Mouse (Mus musculus): ENCODE measurements at regions not wholly inside any gene's neighbourhood (a gene's known extent, or its start where the extent isn't known, plus 50 kb on each side); places are given as distances from the start of the nearest gene placed in this dataset.

DNA sequence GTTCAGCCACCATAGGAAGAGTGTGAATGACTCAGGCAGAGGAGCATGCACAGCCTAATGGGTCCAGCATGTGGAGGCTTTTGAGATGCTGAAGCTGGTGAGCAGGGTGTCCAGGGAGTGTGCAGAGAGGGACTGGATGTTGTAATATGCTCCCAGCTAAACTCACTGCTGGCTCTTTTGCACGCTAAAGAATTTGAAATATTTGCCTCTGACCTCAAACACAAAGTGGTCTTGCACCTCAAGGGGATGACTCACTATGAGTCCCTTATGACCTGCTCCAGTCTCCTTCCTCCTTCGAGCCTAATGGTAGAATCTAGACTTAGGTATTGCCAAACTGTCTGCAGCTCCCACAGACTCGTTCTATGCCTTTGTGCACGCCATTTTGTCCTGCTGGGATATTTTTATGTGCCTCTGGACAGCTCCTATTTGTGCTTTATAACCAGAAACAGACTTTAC lies 55.0 kb upstream of the Slit3 start:
- DNase-seq (ENCODE audit: extremely low spot score in 1 of 2, low spot score in 1 of 2), result no peak

GRCm38 (mm10) chr11:35057791-35058190 lies 63.2 kb upstream of the Slit3 start:
- DNase-seq (ENCODE audit: extremely low spot score in 1 of 2, low spot score in 1 of 2), result no peak

GRCm38 (mm10) chr11:35055496-35056125 lies 65.4 kb upstream of the Slit3 start:
- DNase-seq (ENCODE audit: extremely low spot score in 1 of 2, low spot score in 1 of 2), result no peak

DNA sequence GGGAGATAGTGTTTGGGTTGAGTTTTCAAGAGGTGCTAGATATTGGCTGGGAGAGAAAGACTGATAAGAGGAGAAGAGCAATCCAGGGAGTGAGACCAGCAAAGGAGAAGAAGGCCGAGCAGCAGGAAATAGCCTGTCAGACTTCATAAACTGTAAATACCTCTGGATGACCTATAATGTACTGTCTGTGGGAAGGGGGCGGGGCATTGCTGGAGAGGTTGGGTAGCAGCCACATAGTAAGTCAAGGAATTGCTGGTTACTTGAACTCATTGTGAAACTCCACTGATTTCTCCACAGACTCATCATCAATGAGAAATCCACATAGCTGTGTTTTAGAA lies 67.4 kb upstream of the Slit3 start:
- no peak for DNase-seq (ENCODE audit: extremely low spot score in 1 of 2, low spot score in 1 of 2)

DNA sequence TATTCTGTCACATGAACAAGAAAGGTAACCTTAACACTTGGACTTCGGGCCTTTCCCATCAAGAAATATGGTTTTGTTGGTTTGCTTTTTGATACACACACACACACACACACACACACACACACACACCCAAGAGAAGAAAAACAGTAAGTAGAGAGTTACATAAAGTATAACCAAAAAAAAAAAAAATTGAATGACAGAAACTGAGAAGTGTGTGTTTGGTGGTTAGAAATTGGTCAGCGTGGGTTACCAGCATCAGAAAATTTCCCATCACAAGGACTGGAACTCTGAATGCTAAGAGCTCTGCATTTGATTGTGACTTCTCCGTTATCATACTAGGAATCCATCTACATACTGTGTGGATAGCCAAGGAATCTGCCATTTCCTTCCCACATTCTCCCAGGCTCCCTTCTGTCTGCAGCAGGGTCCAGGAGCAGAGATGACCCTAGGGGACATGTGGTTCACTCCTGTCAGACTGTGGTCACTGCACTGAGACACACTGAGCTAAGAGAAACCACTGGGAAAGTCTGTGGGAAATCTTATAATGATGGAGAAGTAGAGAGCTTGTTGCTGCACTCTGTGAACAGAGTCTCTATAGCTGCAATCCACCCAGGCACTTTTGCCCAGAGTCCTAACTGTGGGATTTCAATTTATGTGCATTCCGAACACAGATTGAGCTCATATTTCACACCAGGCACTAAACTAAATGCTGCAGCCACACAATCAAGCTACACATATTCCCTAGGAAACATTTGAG lies 68.0 kb upstream of the Slit3 start:
- no peak for DNase-seq (ENCODE audit: extremely low spot score in 1 of 2, low spot score in 1 of 2)

DNA sequence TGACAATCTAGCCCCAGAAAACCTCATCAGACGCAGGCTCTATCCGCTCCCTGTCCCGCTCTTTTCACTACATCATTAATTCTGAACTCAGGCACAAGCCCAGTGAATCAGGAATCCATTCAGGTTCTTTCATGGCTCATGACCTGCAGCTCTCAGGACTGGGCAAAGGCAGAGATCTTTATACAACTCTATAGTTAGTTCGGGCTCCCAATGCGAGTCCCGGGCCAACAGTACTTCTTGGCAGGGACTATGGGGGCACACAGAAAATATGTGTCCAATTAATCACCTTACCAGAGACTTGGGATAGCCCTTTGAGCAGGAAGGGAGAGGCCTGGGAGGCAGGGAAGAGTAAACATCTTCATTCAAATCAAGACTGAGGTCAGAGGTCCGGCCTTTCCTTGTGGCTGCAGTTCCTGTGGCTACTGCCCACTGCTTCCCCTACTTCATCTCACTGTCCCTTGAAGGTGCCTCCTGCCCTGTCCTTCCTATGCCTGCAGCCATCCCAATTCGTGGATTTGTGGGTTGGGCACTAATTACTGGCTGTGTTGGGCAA lies 71.3 kb upstream of the Slit3 start:
- no peak for DNase-seq (ENCODE audit: extremely low spot score in 1 of 2, low spot score in 1 of 2)

- no peak for DNase-seq (ENCODE audit: extremely low spot score in 1 of 2, low spot score in 1 of 2)
Measured at GRCm38 (mm10) chr11:35044659-35045058, 76.4 kb upstream of the Slit3 start.

- DNase-seq (ENCODE audit: extremely low spot score in 1 of 2, low spot score in 1 of 2), result no peak
Measured at GRCm38 (mm10) chr11:35024448-35024847, 96.6 kb upstream of the Slit3 start.

- DNase-seq (ENCODE audit: extremely low spot score in 1 of 2, low spot score in 1 of 2), result no peak
Measured at GRCm38 (mm10) chr11:35023813-35024212, 97.2 kb upstream of the Slit3 start.

GRCm38 (mm10) chr11:35021990-35022625 lies 98.9 kb upstream of the Slit3 start:
- peak; percentile 35 to 53 for DNase-seq (ENCODE audit: extremely low spot score in 1 of 2, low spot score in 1 of 2)

DNA sequence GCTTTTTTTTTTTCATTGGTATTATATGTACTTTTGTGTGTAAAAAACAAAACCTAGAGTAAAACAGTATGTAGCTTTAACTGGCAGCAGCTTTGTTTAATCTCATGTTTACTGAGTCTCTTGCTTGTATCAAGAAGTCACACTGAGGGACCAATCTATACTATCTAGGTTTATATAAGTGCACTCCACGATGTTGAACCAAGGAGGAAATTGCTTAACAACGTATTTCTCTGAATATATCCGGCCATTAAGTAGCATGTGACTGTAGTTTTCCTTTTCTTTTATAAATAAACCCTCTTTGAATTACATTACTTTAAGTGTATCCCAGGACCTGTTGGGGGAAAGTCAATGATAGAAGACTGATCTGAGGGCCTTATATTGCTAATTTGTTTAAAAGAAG lies 104.0 kb upstream of the Slit3 start:
- DNase-seq (ENCODE audit: extremely low spot score in 1 of 2, low spot score in 1 of 2), result no peak

- DNase-seq (ENCODE audit: extremely low spot score in 1 of 2, low spot score in 1 of 2), result no peak
Measured at GRCm38 (mm10) chr11:35011521-35012476, 109.2 kb upstream of the Slit3 start.

DNA sequence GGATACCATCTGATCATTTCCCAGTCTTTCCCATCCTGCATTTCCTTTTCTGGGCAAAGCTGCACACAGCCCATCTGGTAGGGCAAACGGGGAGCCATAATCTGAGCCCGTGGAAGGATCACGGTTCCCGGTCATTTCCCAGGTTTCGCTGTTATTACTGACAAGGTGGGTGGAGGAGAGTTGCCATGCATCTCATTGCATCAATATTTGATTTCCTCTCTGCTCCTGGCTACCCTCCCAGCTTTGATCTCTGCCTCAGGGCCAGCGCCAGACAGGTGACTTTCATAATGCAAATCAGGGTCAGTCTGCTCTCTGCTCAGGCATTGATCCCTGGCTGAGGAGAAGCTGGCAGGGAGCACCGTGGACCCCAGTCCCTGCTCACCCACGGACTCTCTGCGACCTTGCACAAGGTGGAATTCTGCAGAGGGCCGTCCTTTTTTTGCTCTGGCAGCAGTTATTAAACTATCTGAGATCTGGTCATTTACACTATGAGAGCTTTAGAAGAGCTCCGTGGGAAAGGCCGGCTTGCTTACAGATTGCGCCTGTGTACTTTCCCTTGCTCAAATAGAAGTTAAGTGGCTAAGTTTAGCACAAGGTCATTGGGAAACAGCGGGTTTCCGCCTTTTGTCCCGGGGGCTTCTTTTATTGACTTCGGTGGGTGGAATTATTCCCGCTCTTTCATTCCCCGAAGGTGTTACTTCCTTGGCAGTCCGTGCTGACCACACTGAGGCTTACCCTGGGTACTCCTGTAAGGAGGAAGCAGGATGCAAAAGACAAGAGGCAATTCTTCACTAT lies 114.1 kb upstream of the Slit3 start:
- DNase-seq (ENCODE audit: extremely low spot score in 1 of 2, low spot score in 1 of 2), result no peak

GRCm38 (mm10) chr11:35005143-35005542 lies 115.9 kb upstream of the Slit3 start:
- no peak for DNase-seq (ENCODE audit: extremely low spot score in 1 of 2, low spot score in 1 of 2)

- no peak for DNase-seq (ENCODE audit: extremely low spot score in 1 of 2, low spot score in 1 of 2)
Measured at GRCm38 (mm10) chr11:35004431-35004830, 116.6 kb upstream of the Slit3 start.

DNA sequence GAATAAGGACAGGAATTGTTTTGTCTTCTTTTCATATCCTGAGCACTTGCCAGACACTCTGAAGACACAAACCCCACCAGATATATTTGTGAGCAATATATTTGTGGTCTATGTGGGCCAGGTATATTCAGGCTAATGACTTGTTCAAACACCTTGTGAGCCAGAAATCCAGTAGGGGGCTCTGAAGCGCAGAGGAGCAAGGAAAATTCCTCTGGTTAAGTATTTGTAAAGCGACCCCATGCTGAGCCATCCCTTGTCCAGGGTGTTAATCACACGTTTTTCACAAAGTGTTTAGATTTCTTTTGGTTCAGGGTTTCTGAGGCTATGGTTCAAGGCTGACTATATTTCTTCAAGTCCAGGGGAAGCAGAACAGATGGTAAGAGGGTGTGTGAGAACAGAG lies 117.1 kb upstream of the Slit3 start:
- no peak for DNase-seq (ENCODE audit: extremely low spot score in 1 of 2, low spot score in 1 of 2)

- DNase-seq (ENCODE audit: extremely low spot score in 1 of 2, low spot score in 1 of 2), result no peak
Measured at GRCm38 (mm10) chr11:34997906-34998305, 123.1 kb upstream of the Slit3 start.

GRCm38 (mm10) chr11:34995515-34995914 lies 125.5 kb upstream of the Slit3 start:
- no peak for DNase-seq (ENCODE audit: extremely low spot score in 1 of 2, low spot score in 1 of 2)

- no peak for DNase-seq (ENCODE audit: extremely low spot score in 1 of 2, low spot score in 1 of 2)
Measured at GRCm38 (mm10) chr11:34982775-34983457, 138.1 kb upstream of the Slit3 start.
